ENCODE assay signal across 9 mouse cellular contexts in genomic region chr1:131492360-131492759, GRCm38 (mm10). TPM values are rescaled to one million over a fixed set of nuclear protein-coding genes. Genes with fewer than 3 reads are reported as not detected.
DNase-seq lines count a peak whose midpoint lies in the region; ATAC-seq and TF ChIP-seq lines count a peak whose summit lies in the region.
"Had no signal": no experiment of that assay in that cellular context is flagged by ENCODE, and none has a peak within 500 bp of the region (broad histone marks: within the 10 kb centered on the region; RNA-seq: fewer than 3 reads in every experiment).

No protein-coding gene starts in this region.

- no peak for TF ChIP-seq POLR2A in thymus, adult 2 months (IDR thresholded peaks at IDR 0.05; ENCODE audit: control insufficient read depth, extremely low read depth, insufficient read depth, low read length, poor library complexity)

- no peaks in the 10 kb centered on the region for H3K27me3 ChIP-seq in heart, embryonic 15.5 days
- H3K27me3 ChIP-seq in thymus, adult 2 months (ENCODE audit: control insufficient read depth, insufficient read depth, low read length): no peaks in the 10 kb centered on the region
- H3K27me3 ChIP-seq in forebrain, postnatal 0 days (ENCODE audit: insufficient read depth, low read length): no peaks in the 10 kb centered on the region

- no peak overlapping the region for H3K4me2 ChIP-seq in heart, embryonic 15.5 days
- peak overlapping the region; percentile 13; the same call in 1 of the 2 replicates for H3K4me2 ChIP-seq in forebrain, postnatal 0 days (ENCODE audit: low read depth)

- 0 out of 2 replicates have a peak overlapping the region, but pooled peaks have one; percentile 1 for H3K27ac ChIP-seq in heart, embryonic 15.5 days
- H3K27ac ChIP-seq in thymus, adult 2 months (ENCODE audit: control insufficient read depth, insufficient read depth, low read length): no peak overlapping the region
- peak overlapping the region; percentile 76 for H3K27ac ChIP-seq in forebrain, postnatal 0 days (ENCODE audit: low read depth, low read length)

- H3K36me3 ChIP-seq in heart, embryonic 15.5 days: no peaks in the 10 kb centered on the region
- no peaks in the 10 kb centered on the region for H3K36me3 ChIP-seq in thymus, adult 2 months (ENCODE audit: control insufficient read depth, insufficient read depth, low read length)
- no peaks in the 10 kb centered on the region for H3K36me3 ChIP-seq in forebrain, postnatal 0 days (ENCODE audit: insufficient read depth)

- H3K9me3 ChIP-seq in heart, embryonic 15.5 days (replicated peaks): no peaks in the 10 kb centered on the region
- H3K9me3 ChIP-seq in forebrain, postnatal 0 days (ENCODE audit: low read length): no peaks in the 10 kb centered on the region

- TF ChIP-seq CTCF in thymus, adult 2 months (IDR thresholded peaks at IDR 0.05; ENCODE audit: borderline replicate concordance, control insufficient read depth, extremely low read depth, insufficient read depth, low read length, poor library complexity): no peak
- TF ChIP-seq CTCF in forebrain, postnatal 0 days (IDR thresholded peaks at IDR 0.05; ENCODE audit: low read depth): no peak

- no peak overlapping the region for H3K4me3 ChIP-seq in heart, embryonic 15.5 days
- no peak overlapping the region for H3K4me3 ChIP-seq in thymus, adult 2 months (ENCODE audit: control insufficient read depth, insufficient read depth, low read length)
- H3K4me3 ChIP-seq in forebrain, postnatal 0 days (ENCODE audit: low read depth, low read length): no peak overlapping the region

- peaks cover 35% of the 10 kb centered on the region for H3K4me1 ChIP-seq in heart, embryonic 15.5 days (replicated peaks)
- H3K4me1 ChIP-seq in thymus, adult 2 months (replicated peaks; ENCODE audit: control insufficient read depth, insufficient read depth, low read length): peaks cover 5% of the 10 kb centered on the region
- peaks cover 21% of the 10 kb centered on the region for H3K4me1 ChIP-seq in forebrain, postnatal 0 days (ENCODE audit: insufficient read depth)

- WGBS in heart, embryonic 15.5 days: 37% methylated on average over 2 of the region's 2 CpGs
- WGBS in thymus, adult 2 months: 13% methylated on average over 2 of the region's 2 CpGs
- WGBS in forebrain, postnatal 0 days: 31% methylated on average over 2 of the region's 2 CpGs

- no peak for DNase-seq in heart, postnatal 25 days (ENCODE audit: low spot score)
- peak; percentile 7 for DNase-seq in thymus, adult 2 months
- no peak for DNase-seq in thymus, adult 18-20 months
- DNase-seq in forebrain, postnatal 0 days: peak; percentile 37
- no peak for DNase-seq in retina, postnatal 1 day
- DNase-seq in lung, postnatal 14 days: no peak
- DNase-seq in kidney, adult 11 months: no peak
- DNase-seq: lung, adult 2 months had no signal

- no peak for ATAC-seq in heart, embryonic 15.5 days (replicated peaks; ENCODE audit: insufficient number of reproducible peaks, insufficient read depth, low FRiP score, low read depth)
- ATAC-seq in forebrain, postnatal 0 days: peak; percentile 75

- no peak overlapping the region for H3K9ac ChIP-seq in heart, embryonic 15.5 days
- no peak overlapping the region for H3K9ac ChIP-seq in forebrain, postnatal 0 days

- intact Hi-C loops in heart, postnatal 25 days (cut with DNase I): no loop called here

RNA-seq across cellular contexts. Expression of gene Srgap2, which starts 34.8 kb away (rescaled TPM):
- 10.0 and 15.8 TPM in 2 replicates for polyA plus RNA-seq in heart, embryonic 15.5 days (2015; fragmentation: Nextera tagmentation; extraction: Ambion mirVana)
- 10 to 100 TPM; 22.8 to 24.3 TPM for total RNA-seq in heart, postnatal 25 days (2021)
- polyA plus RNA-seq in thymus, adult 2 months (2012; rRNA removed): 28.3 and 37.6 TPM in 2 replicates
- total RNA-seq in forebrain, postnatal 0 days (2014; rRNA removed): 61.1 and 68.4 TPM in 2 replicates
- polyA plus RNA-seq in forebrain, postnatal 0 days (2015; fragmentation: Nextera tagmentation; extraction: Ambion mirVana): 17.0 and 28.1 TPM in 2 replicates

RNA-seq across cellular contexts. Expression of gene Fam72a, which starts 35.3 kb away (rescaled TPM):
- 2.4 and 2.7 TPM in 2 replicates for polyA plus RNA-seq in heart, embryonic 15.5 days (2015; fragmentation: Nextera tagmentation; extraction: Ambion mirVana)
- under 1 TPM; 0.73 to 0.88 TPM for total RNA-seq in heart, postnatal 25 days (2021)
- 1.8 and 1.9 TPM in 2 replicates for polyA plus RNA-seq in thymus, adult 2 months (2012; rRNA removed)
- 0.38 and 1.5 TPM in 2 replicates for total RNA-seq in forebrain, postnatal 0 days (2014; rRNA removed)
- polyA plus RNA-seq in forebrain, postnatal 0 days (2015; fragmentation: Nextera tagmentation; extraction: Ambion mirVana): 0.86 and 1.2 TPM in 2 replicates

Comparison
In these comparisons a context has a peak if more than half of its experiments do, and no peak if none do; other contexts are left out.
1. DNase-seq: peak in thymus, adult 2 months (single experiment) and forebrain, postnatal 0 days (single experiment); none in heart, postnatal 25 days (single experiment), thymus, adult 18-20 months (0 of 2), retina, postnatal 1 day (single experiment), lung, postnatal 14 days (single experiment) and kidney, adult 11 months (single experiment).